Mouse (Mus musculus): Measurements from ENCODE around the gene Gm45140. TPM values are rescaled to one million over a fixed set of nuclear protein-coding genes. Genes with fewer than 3 reads are reported as not detected.

Gm45140 gene
- polyA plus RNA-seq, 1 experiment from 2014 or later = 3.8 TPM

GRCm38 (mm10) chr6:87867256-87867655 lies 31.7 kb upstream of the Gm45140 start:
- H3K27me3 ChIP-seq = no peaks in the 10 kb centered on the region
- H3K27ac ChIP-seq (replicated peaks) = no peak overlapping the region
- ATAC-seq (ENCODE audit: low FRiP score, low read depth) = no peak
- H3K36me3 ChIP-seq = no peaks in the 10 kb centered on the region
- H3K9me3 ChIP-seq = no peaks in the 10 kb centered on the region
- no peaks in the 10 kb centered on the region for H3K4me1 ChIP-seq (replicated peaks)
- H3K4me3 ChIP-seq = no peak overlapping the region
- no peak overlapping the region for H3K9ac ChIP-seq
- WGBS = 69% methylated on average over 2 of the region's 2 CpGs
- no peak overlapping the region for H3K4me2 ChIP-seq

- H3K4me2 ChIP-seq = no peak overlapping the region
- H3K27me3 ChIP-seq = no peaks in the 10 kb centered on the region
- no peaks in the 10 kb centered on the region for H3K9me3 ChIP-seq
- no peak for ATAC-seq (ENCODE audit: low FRiP score, low read depth)
- H3K9ac ChIP-seq = no peak overlapping the region
- no peaks in the 10 kb centered on the region for H3K36me3 ChIP-seq
- no peak overlapping the region for H3K27ac ChIP-seq (replicated peaks)
- H3K4me1 ChIP-seq (replicated peaks) = no peaks in the 10 kb centered on the region
- WGBS = 91% methylated on average over 6 of the region's 6 CpGs
- H3K4me3 ChIP-seq = no peak overlapping the region
Measured at GRCm38 (mm10) chr6:87866211-87866610, 30.6 kb upstream of the Gm45140 start.

GRCm38 (mm10) chr6:87857071-87857470 lies 21.5 kb upstream of the Gm45140 start:
- no peak overlapping the region for H3K4me2 ChIP-seq
- no peak overlapping the region for H3K9ac ChIP-seq
- H3K36me3 ChIP-seq = no peaks in the 10 kb centered on the region
- no peak for ATAC-seq (ENCODE audit: low FRiP score, low read depth)
- H3K27ac ChIP-seq (replicated peaks) = no peak overlapping the region
- H3K4me1 ChIP-seq (replicated peaks) = no peaks in the 10 kb centered on the region
- H3K4me3 ChIP-seq = no peak overlapping the region
- WGBS = 66% methylated on average over 1 of the region's 1 CpGs
- H3K9me3 ChIP-seq = no peaks in the 10 kb centered on the region
- H3K27me3 ChIP-seq = no peaks in the 10 kb centered on the region

GRCm38 (mm10) chr6:87853446-87853845 lies 17.9 kb upstream of the Gm45140 start:
- H3K36me3 ChIP-seq = no peaks in the 10 kb centered on the region
- no peak for ATAC-seq (ENCODE audit: low FRiP score, low read depth)
- H3K9me3 ChIP-seq = no peaks in the 10 kb centered on the region
- no peak overlapping the region for H3K27ac ChIP-seq (replicated peaks)
- no peak overlapping the region for H3K9ac ChIP-seq
- peaks cover 18% of the 10 kb centered on the region for H3K4me1 ChIP-seq (replicated peaks)
- H3K27me3 ChIP-seq = no peaks in the 10 kb centered on the region
- no peak overlapping the region for H3K4me3 ChIP-seq
- 84% methylated on average over 4 of the region's 4 CpGs for WGBS
- no peak overlapping the region for H3K4me2 ChIP-seq

GRCm38 (mm10) chr6:87851871-87852270 lies 16.3 kb upstream of the Gm45140 start:
- Histone ChIP-seq H3K9me3 (no peaks in the 10 kb centered on the region), H3K27me3 (no peaks in the 10 kb centered on the region), H3K36me3 (0 out of 2 replicates have a peak, but pooled peaks cover 3% of the 10 kb centered on the region), H3K27ac (replicated peaks) (no peak overlapping the region), H3K4me1 (replicated peaks) (peaks cover 34% of the 10 kb centered on the region), H3K4me3 (no peak overlapping the region; the same call in 1 of the 2 replicates), H3K9ac (no peak overlapping the region), H3K4me2 (peak overlapping the region; percentile 95; the same call in 1 of the 2 replicates)
- ATAC-seq (ENCODE audit: low FRiP score, low read depth) = no peak
- WGBS = 81% methylated on average over 6 of the region's 6 CpGs

- Histone ChIP-seq H3K27me3 (no peaks in the 10 kb centered on the region), H3K4me2 (peak within 1 kb of the TSS; percentile 95), H3K4me3 (peak within 1 kb of the TSS; percentile 97), H3K27ac (replicated peaks) (peak within 1 kb of the TSS; percentile 98), H3K36me3 (0 out of 2 replicates have a peak, but pooled peaks cover 3% of the 10 kb centered on the region), H3K4me1 (replicated peaks) (peaks cover 40% of the 10 kb centered on the region), H3K9me3 (no peaks in the 10 kb centered on the region), H3K9ac (peak within 1 kb of the TSS; percentile 99)
- under 1% methylated on average over 55 of the region's 55 CpGs for WGBS
- ATAC-seq (ENCODE audit: low FRiP score, low read depth) = peak; percentile 99
Measured at GRCm38 (mm10) chr6:87850900-87851614, 15.5 kb upstream of the Gm45140 start, which contains the start of gene Cnbp. Gene Cnbp (minus strand): TSS chr6:87851106.

- H3K4me2 ChIP-seq = peak overlapping the region; percentile 95
- peak; percentile 79; the same call in 1 of the 2 replicates for ATAC-seq (ENCODE audit: low FRiP score, low read depth)
- peaks cover 42% of the 10 kb centered on the region for H3K4me1 ChIP-seq (replicated peaks)
- peak overlapping the region; percentile 99 for H3K9ac ChIP-seq
- H3K4me3 ChIP-seq = peak overlapping the region; percentile 97
- no peaks in the 10 kb centered on the region for H3K27me3 ChIP-seq
- WGBS = under 1% methylated on average over 72 of the region's 73 CpGs
- H3K9me3 ChIP-seq = no peaks in the 10 kb centered on the region
- peak overlapping the region; percentile 98 for H3K27ac ChIP-seq (replicated peaks)
- peaks cover 4% of the 10 kb centered on the region for H3K36me3 ChIP-seq
Measured at GRCm38 (mm10) chr6:87850155-87850899, 14.7 kb upstream of the Gm45140 start.

GRCm38 (mm10) chr6:87849780-87850154 lies 14.2 kb upstream of the Gm45140 start:
- no peaks in the 10 kb centered on the region for H3K27me3 ChIP-seq
- WGBS = under 1% methylated on average over 8 of the region's 8 CpGs
- H3K4me2 ChIP-seq = peak overlapping the region; percentile 95
- 0 out of 2 replicates have a peak overlapping the region, but pooled peaks have one; percentile 98 for H3K27ac ChIP-seq (replicated peaks)
- peaks cover 9% of the 10 kb centered on the region for H3K36me3 ChIP-seq
- H3K4me3 ChIP-seq = peak overlapping the region; percentile 97
- peaks cover 42% of the 10 kb centered on the region for H3K4me1 ChIP-seq (replicated peaks)
- no peaks in the 10 kb centered on the region for H3K9me3 ChIP-seq
- no peak for ATAC-seq (ENCODE audit: low FRiP score, low read depth)
- peak overlapping the region; percentile 99 for H3K9ac ChIP-seq

GRCm38 (mm10) chr6:87846813-87847212 lies 11.2 kb upstream of the Gm45140 start:
- no peaks in the 10 kb centered on the region for H3K9me3 ChIP-seq
- H3K27me3 ChIP-seq = no peaks in the 10 kb centered on the region
- H3K9ac ChIP-seq = no peak overlapping the region
- no peak overlapping the region for H3K4me3 ChIP-seq
- H3K4me1 ChIP-seq (replicated peaks) = peaks cover 42% of the 10 kb centered on the region
- WGBS = 91% methylated on average over 1 of the region's 1 CpGs
- peaks cover 36% of the 10 kb centered on the region for H3K36me3 ChIP-seq
- ATAC-seq (ENCODE audit: low FRiP score, low read depth) = no peak
- H3K4me2 ChIP-seq = no peak overlapping the region
- H3K27ac ChIP-seq (replicated peaks) = no peak overlapping the region

GRCm38 (mm10) chr6:87845031-87845695 lies 9.6 kb upstream of the Gm45140 start:
- Histone ChIP-seq H3K9me3 (no peaks in the 10 kb centered on the region), H3K27me3 (no peaks in the 10 kb centered on the region), H3K9ac (no peak overlapping the region), H3K27ac (replicated peaks) (no peak overlapping the region), H3K36me3 (peaks cover 43% of the 10 kb centered on the region), H3K4me2 (no peak overlapping the region), H3K4me1 (replicated peaks) (peaks cover 36% of the 10 kb centered on the region), H3K4me3 (no peak overlapping the region)
- 93% methylated on average over 13 of the region's 13 CpGs for WGBS
- no peak for ATAC-seq (ENCODE audit: low FRiP score, low read depth)

GRCm38 (mm10) chr6:87842254-87842653 lies 6.7 kb upstream of the Gm45140 start:
- peaks cover 29% of the 10 kb centered on the region for H3K4me1 ChIP-seq (replicated peaks)
- 24% methylated on average over 1 of the region's 1 CpGs for WGBS
- no peak for ATAC-seq (ENCODE audit: low FRiP score, low read depth)

GRCm38 (mm10) chr6:87841635-87842034 lies 6.0 kb upstream of the Gm45140 start:
- no peaks in the 10 kb centered on the region for H3K9me3 ChIP-seq
- H3K9ac ChIP-seq = no peak overlapping the region
- H3K36me3 ChIP-seq = peaks cover 39% of the 10 kb centered on the region
- no peak overlapping the region for H3K4me2 ChIP-seq
- no peak for ATAC-seq (ENCODE audit: low FRiP score, low read depth)
- H3K27ac ChIP-seq (replicated peaks) = no peak overlapping the region
- peaks cover 24% of the 10 kb centered on the region for H3K4me1 ChIP-seq (replicated peaks)
- no peaks in the 10 kb centered on the region for H3K27me3 ChIP-seq
- 85% methylated on average over 8 of the region's 8 CpGs for WGBS
- H3K4me3 ChIP-seq = no peak overlapping the region

More at GRCm38 (mm10) chr6:87842254-87842653, 6.7 kb upstream of the Gm45140 start:
- no peak overlapping the region for H3K4me3 ChIP-seq
- H3K27ac ChIP-seq (replicated peaks) = no peak overlapping the region
- no peak overlapping the region for H3K9ac ChIP-seq
- H3K9me3 ChIP-seq = no peaks in the 10 kb centered on the region
- peaks cover 39% of the 10 kb centered on the region for H3K36me3 ChIP-seq
- no peak overlapping the region for H3K4me2 ChIP-seq
- no peaks in the 10 kb centered on the region for H3K27me3 ChIP-seq

Measured in hindbrain, embryonic 15.5 days (tissue).